Mouse (Mus musculus): ENCODE measurements at regions not wholly inside any gene's neighbourhood (a gene's known extent, or its start where the extent isn't known, plus 50 kb on each side); places are given as distances from the start of the nearest gene placed in this dataset.

- ATAC-seq (replicated peaks; ENCODE audit: low FRiP score, poor library complexity, severe bottlenecking), result no peak
Observed at GRCm38 (mm10) chr5:133347516-133347915, 752.0 kb upstream of the Castor2 start.

GRCm38 (mm10) chr5:133341973-133342372 is 757.5 kb upstream of the Castor2 start:
- ATAC-seq (replicated peaks; ENCODE audit: low FRiP score, poor library complexity, severe bottlenecking), result no peak

- ATAC-seq (replicated peaks; ENCODE audit: low FRiP score, poor library complexity, severe bottlenecking), result no peak
Observed at GRCm38 (mm10) chr5:133320626-133321025, 777.5 kb upstream of the Auts2 start.

- no peak for ATAC-seq (replicated peaks; ENCODE audit: low FRiP score, poor library complexity, severe bottlenecking)
Observed at GRCm38 (mm10) chr5:133320206-133320605, 777.1 kb upstream of the Auts2 start.

- ATAC-seq (replicated peaks; ENCODE audit: low FRiP score, poor library complexity, severe bottlenecking), result no peak
Observed at GRCm38 (mm10) chr5:133314031-133314430, 770.9 kb upstream of the Auts2 start.

- no peak for ATAC-seq (replicated peaks; ENCODE audit: low FRiP score, poor library complexity, severe bottlenecking)
Observed at GRCm38 (mm10) chr5:133310979-133311890, 768.1 kb upstream of the Auts2 start.

GRCm38 (mm10) chr5:133267887-133268286 is 724.7 kb upstream of the Auts2 start:
- ATAC-seq (replicated peaks; ENCODE audit: low FRiP score, poor library complexity, severe bottlenecking), result no peak

GRCm38 (mm10) chr5:133267356-133267755 is 724.2 kb upstream of the Auts2 start:
- ATAC-seq (replicated peaks; ENCODE audit: low FRiP score, poor library complexity, severe bottlenecking), result no peak

GRCm38 (mm10) chr5:133264976-133265375 is 721.8 kb upstream of the Auts2 start:
- ATAC-seq (replicated peaks; ENCODE audit: low FRiP score, poor library complexity, severe bottlenecking), result no peak

GRCm38 (mm10) chr5:133218801-133219200 is 675.7 kb upstream of the Auts2 start:
- ATAC-seq (replicated peaks; ENCODE audit: low FRiP score, poor library complexity, severe bottlenecking), result no peak

- ATAC-seq (replicated peaks; ENCODE audit: low FRiP score, poor library complexity, severe bottlenecking), result no peak
Observed at GRCm38 (mm10) chr5:133198546-133198945, 655.4 kb upstream of the Auts2 start.

- ATAC-seq (replicated peaks; ENCODE audit: low FRiP score, poor library complexity, severe bottlenecking), result no peak
Observed at GRCm38 (mm10) chr5:133189798-133190571, 646.8 kb upstream of the Auts2 start.

GRCm38 (mm10) chr5:133175636-133176035 is 632.5 kb upstream of the Auts2 start:
- no peak for ATAC-seq (replicated peaks; ENCODE audit: low FRiP score, poor library complexity, severe bottlenecking)

GRCm38 (mm10) chr5:133173155-133173723 is 630.1 kb upstream of the Auts2 start:
- no peak for ATAC-seq (replicated peaks; ENCODE audit: low FRiP score, poor library complexity, severe bottlenecking)

- ATAC-seq (replicated peaks; ENCODE audit: low FRiP score, poor library complexity, severe bottlenecking), result no peak
Observed at GRCm38 (mm10) chr5:133172686-133173085, 629.5 kb upstream of the Auts2 start.

GRCm38 (mm10) chr5:133171266-133171665 is 628.1 kb upstream of the Auts2 start:
- no peak for ATAC-seq (replicated peaks; ENCODE audit: low FRiP score, poor library complexity, severe bottlenecking)

GRCm38 (mm10) chr5:133167576-133167975 is 624.4 kb upstream of the Auts2 start:
- ATAC-seq (replicated peaks; ENCODE audit: low FRiP score, poor library complexity, severe bottlenecking), result no peak

GRCm38 (mm10) chr5:133167001-133167461 is 623.9 kb upstream of the Auts2 start:
- ATAC-seq (replicated peaks; ENCODE audit: low FRiP score, poor library complexity, severe bottlenecking), result no peak

GRCm38 (mm10) chr5:133156115-133156857 is 613.1 kb upstream of the Auts2 start:
- ATAC-seq (replicated peaks; ENCODE audit: low FRiP score, poor library complexity, severe bottlenecking), result no peak

- no peak for ATAC-seq (replicated peaks; ENCODE audit: low FRiP score, poor library complexity, severe bottlenecking)
Observed at GRCm38 (mm10) chr5:133145996-133146395, 602.9 kb upstream of the Auts2 start.
